Mouse (Mus musculus) mesoderm, embryonic 11.5 days (tissue): ENCODE measurements around the gene Yif1a.
A peak's percentile ranks its signal among the peaks of the same experiment; 100 is the strongest.

ENCODE experiments used
- DNase-seq: peaks from one replicate; pipeline ENCODE4 v3.0.0-alpha.2; 2012; ENCODE audit warnings: low read depth, low spot score

Gene Yif1a

GRCm38 (mm10) chr19:5087884-5088728, at the start of gene Yif1a:
Gene Yif1a (plus strand): TSS chr19:5088538.
- DNase-seq = peak; percentile 98

GRCm38 (mm10) chr19:5038709-5039156, 49.6 kb upstream of the Yif1a start, which contains the start of the genes B4gat1 and AC124502.3:
Gene B4gat1 (plus strand): TSS chr19:5038826.
Gene AC124502.3 (plus strand): TSS chr19:5038891.
- peak; percentile 95 for DNase-seq

GRCm38 (mm10) chr19:5039301-5040114, 48.8 kb upstream of the Yif1a start:
- DNase-seq = no peak

- DNase-seq = peak; percentile 96
Measured at GRCm38 (mm10) chr19:5040862-5041523, 47.3 kb upstream of the Yif1a start, which contains the start of gene Brms1. Gene Brms1 (plus strand): TSS chr19:5041354.

GRCm38 (mm10) chr19:5041588-5041987, 46.8 kb upstream of the Yif1a start:
- no peak for DNase-seq

GRCm38 (mm10) chr19:5045531-5045930, 42.8 kb upstream of the Yif1a start:
- no peak for DNase-seq

- DNase-seq = no peak
Measured at GRCm38 (mm10) chr19:5048138-5049056, 39.9 kb upstream of the Yif1a start.

- DNase-seq = no peak
Measured at GRCm38 (mm10) chr19:5049325-5049724, 39.0 kb upstream of the Yif1a start.

- DNase-seq = no peak
Measured at GRCm38 (mm10) chr19:5050047-5050905, 38.1 kb upstream of the Yif1a start, which contains the start of gene Rin1. Gene Rin1 (plus strand): TSS chr19:5050481.

- DNase-seq = no peak
Measured at GRCm38 (mm10) chr19:5051031-5051430, 37.3 kb upstream of the Yif1a start.

- no peak for DNase-seq
Measured at GRCm38 (mm10) chr19:5051515-5051914, 36.8 kb upstream of the Yif1a start.

GRCm38 (mm10) chr19:5052166-5052822, 36.0 kb upstream of the Yif1a start:
- no peak for DNase-seq

- no peak for DNase-seq
Measured at GRCm38 (mm10) chr19:5052853-5053252, 35.5 kb upstream of the Yif1a start.

GRCm38 (mm10) chr19:5053909-5054308, 34.4 kb upstream of the Yif1a start:
- DNase-seq = no peak

- DNase-seq = peak; percentile 81
Measured at GRCm38 (mm10) chr19:5056251-5056650, 32.1 kb upstream of the Yif1a start.

- DNase-seq = no peak
Measured at GRCm38 (mm10) chr19:5057876-5058775, 30.2 kb upstream of the Yif1a start.

- DNase-seq = no peak
Measured at GRCm38 (mm10) chr19:5058801-5059771, 29.3 kb upstream of the Yif1a start.
